Mouse (Mus musculus): ENCODE results near the gene Ncl.

Gene Ncl

DNA sequence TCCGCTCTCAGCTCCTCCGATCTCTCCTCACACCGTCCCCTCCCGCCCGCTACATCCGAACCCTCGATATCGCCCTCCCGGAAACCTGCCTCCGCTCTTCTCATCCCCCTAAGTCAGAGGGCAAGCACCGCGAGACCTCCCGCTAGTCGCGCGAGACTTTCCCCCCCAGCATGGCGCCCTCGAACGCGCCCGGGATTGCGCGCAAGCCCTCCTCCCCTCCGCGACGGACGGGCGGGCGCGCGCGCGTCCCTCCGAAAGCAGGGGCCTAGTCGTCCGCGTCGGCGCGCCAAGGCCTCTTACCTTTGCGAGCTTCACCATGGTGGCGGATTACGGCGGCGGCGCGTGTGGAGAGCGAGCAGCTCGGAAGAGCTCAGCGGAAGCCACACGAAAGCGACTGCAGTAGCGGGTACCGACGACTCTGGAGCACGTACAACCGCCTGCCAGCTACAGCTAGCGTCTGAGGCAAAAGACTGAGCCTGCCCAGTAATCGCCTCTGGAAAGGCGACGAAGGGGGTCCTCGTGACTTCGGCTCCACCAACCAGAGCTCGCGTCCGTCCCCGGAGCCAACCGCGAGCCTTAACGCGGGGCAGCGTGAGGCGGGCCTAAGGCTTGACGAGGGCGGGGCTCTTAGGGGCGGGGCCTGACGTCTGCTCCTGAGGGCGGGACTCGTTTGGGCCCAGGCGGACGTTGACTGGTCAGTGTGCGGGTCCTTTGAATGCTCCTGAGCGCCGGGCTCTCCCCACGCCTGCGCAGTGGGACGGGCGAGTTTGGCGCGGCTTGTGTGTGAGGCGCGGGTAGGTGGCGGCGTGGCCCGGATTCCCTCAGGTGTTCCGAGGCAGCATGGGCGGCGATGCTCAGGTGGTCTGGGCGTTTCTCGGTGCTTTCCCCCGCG lies at the start of gene Ncl:
Gene Ncl (minus strand): TSS at position 495 of the 892 bp plus-strand sequence.
- in situ Hi-C loops (cut with MboI; ENCODE audit: low pct_unique_long_range_greater_than_20kb in 1 of 2, low sequenced_read_pairs in 2 of 2, unreplicated experiment in 1 of 2), result no loop called here

DNA sequence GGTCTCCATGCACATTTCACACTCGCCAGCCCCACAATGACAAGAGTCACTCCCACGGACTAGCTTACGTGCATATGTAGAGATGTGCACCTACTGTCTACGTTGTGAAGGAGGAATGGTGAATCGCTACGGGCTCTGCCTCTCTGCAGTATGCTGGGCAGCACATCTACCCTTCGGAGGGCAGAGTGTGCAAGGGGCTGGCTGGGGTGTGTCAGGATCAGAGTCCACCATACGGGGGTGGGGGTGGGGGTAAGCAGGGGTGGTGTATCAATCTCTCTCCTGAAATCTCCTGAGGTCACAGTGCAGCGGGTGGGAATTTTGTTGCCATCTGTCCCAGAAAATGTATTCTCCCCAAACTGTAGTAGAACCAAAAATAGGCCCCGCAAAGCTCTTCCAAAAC lies 49.3 kb upstream of the Ncl start:
- in situ Hi-C loops (cut with MboI; ENCODE audit: low pct_unique_long_range_greater_than_20kb in 1 of 2, low sequenced_read_pairs in 2 of 2, unreplicated experiment in 1 of 2), result no loop called here

DNA sequence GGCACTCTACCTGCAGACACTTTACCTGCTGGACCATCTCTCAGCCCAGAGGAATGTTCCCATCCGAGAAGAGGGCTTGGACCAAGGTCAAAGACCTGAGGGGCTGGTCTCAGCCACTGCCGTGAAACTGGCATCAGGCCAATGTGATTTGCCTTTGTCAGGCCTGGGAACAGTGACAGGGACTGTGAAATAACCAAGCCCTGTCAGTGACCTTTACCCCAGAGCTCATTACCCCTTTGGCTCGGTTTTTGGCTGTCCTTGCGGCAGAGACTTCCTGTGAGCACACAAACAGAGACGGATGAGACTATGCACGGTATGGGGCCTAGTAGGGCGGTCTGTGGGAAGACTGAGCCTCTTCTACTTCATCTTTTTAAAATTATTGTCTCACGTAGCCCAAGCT lies 47.7 kb upstream of the Ncl start:
- in situ Hi-C loops (cut with MboI; ENCODE audit: low pct_unique_long_range_greater_than_20kb in 1 of 2, low sequenced_read_pairs in 2 of 2, unreplicated experiment in 1 of 2), result no loop called here

DNA sequence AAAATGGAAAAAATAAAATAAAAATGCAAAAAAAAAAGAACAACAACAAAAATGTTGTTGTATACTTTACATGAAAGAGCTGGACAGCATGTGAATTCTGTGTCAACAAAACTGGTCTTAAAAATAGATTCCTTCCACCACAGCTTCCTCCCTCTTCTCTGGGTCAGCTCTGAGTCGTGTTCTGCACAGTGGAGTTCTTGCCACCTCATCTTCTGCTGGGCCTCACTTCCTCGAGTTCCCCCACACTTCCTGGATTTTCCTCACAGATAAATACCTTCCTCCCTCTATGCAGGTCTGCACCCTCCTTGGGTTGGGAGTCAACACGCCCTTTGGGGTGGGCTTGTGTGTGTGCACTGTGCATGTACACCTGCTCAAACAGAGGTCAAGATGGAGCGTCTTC lies 47.1 kb upstream of the Ncl start:
- in situ Hi-C loops (cut with MboI; ENCODE audit: low pct_unique_long_range_greater_than_20kb in 1 of 2, low sequenced_read_pairs in 2 of 2, unreplicated experiment in 1 of 2), result no loop called here

DNA sequence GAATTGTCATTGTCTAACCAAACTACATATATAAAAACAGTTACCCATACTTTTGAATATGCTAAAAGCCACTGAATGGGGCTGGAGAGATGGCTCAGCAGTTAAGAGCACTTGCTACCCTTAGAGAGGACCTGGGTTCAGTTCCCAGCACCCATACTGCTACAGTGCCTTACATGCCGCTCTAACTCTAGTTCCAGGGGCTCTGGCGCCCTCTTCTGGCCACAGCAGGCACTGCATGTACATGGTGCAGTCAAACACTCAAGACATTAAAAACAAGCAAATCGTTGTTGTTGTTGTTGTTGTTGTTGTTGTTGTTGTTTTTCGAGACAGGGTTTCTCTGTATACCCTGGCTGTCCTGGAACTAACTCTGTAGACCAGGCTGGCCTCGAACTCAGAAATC lies 45.6 kb upstream of the Ncl start:
- in situ Hi-C loops (cut with MboI; ENCODE audit: low pct_unique_long_range_greater_than_20kb in 1 of 2, low sequenced_read_pairs in 2 of 2, unreplicated experiment in 1 of 2), result no loop called here

DNA sequence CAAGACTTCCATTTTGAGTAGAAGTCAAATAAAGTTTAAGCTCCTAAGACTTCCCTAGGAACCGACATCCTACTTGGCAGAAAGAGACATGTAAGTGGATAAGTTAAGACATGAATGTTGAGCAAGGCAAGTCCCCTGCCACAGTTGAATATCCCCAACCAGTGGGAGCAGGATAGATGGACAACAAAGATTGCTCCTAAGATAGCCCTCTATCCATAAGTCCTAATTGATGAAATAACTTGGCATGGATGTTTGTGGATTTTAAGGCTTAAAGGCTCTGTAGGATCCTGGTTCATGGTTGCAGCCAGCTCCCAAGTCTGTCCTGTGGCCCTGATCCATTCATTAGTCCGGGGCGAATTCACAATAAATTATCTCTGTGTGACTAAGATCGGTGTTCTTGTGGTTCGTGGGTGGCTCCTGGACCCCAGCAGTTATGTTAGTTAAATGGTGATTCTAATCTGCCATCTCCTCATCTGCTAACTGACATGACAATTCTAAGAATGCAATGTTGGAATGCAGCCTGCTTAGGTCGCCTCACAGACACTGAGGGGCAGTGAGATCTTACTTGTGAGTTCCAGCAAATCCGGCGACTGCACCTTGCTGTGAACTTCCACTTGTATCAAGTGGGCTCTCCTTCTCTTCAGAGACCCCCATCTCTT lies 41.0 kb upstream of the Ncl start:
- in situ Hi-C loops (cut with MboI; ENCODE audit: low pct_unique_long_range_greater_than_20kb in 1 of 2, low sequenced_read_pairs in 2 of 2, unreplicated experiment in 1 of 2), result no loop called here

DNA sequence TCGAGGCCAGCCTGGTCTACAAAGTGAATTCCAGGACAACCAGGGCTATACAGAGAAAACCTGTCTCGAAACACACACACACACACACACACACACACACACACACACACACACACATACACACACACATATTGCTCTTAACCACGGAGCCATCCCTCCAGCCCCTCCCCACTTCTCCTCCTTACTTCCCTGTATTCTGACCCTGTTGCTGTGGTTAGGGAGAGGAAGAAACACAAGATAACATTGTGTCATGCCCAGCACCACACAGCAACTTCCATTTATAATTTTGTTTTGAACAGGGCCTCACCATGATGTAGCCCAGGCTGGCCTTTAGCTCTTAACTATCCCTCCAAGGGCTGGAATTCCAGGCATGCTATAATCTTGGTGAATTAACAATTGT lies 40.1 kb upstream of the Ncl start:
- in situ Hi-C loops (cut with MboI; ENCODE audit: low pct_unique_long_range_greater_than_20kb in 1 of 2, low sequenced_read_pairs in 2 of 2, unreplicated experiment in 1 of 2), result loop anchor here in 1 of 2 experiments (25.0 kb wide), 1 partner anchor 663 kb away; no protein-coding TSS in a partner anchor

DNA sequence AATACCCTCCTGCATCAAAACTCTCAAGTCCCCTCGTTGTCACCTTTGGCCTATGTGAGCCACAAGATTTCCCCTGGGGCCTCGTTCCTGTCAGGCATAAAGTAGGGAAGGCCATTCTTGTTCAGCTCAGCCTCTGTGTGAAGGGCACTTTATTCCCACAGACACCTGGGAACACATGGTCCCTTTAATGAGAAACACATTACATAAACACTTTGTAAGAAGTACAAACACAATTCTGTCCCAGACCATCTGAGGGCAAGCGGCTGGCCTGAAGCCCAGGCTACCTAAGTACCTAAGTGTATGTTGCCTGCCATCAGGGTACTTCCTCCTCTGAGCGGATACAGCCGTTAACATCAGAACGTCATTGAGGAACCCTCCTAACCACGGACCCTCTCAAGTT lies 39.0 kb upstream of the Ncl start:
- in situ Hi-C loops (cut with MboI; ENCODE audit: low pct_unique_long_range_greater_than_20kb in 1 of 2, low sequenced_read_pairs in 2 of 2, unreplicated experiment in 1 of 2), result loop anchor here in 1 of 2 experiments (25.0 kb wide), 1 partner anchor 664 kb away; no protein-coding TSS in a partner anchor

DNA sequence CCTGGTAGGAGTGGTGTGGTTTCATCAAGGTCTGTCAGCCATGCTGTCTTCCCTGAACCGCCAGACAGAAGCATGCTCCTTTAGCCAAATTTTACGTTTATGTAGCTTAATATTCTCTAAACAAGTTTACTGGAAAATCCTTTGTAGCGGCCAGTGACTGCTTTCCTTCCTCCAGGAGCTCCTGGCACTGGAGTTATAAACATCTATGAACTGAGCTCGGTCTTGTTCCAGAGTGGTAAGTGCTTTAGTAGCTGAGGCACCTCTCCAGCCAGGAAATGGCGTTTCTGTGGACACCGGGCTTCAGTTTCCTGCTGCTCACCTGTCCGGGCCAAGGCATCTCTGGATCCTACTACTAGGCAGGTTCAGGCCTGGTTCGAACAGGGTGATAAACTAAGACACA lies 38.4 kb upstream of the Ncl start:
- in situ Hi-C loops (cut with MboI; ENCODE audit: low pct_unique_long_range_greater_than_20kb in 1 of 2, low sequenced_read_pairs in 2 of 2, unreplicated experiment in 1 of 2), result loop anchor here in 1 of 2 experiments (25.0 kb wide), 1 partner anchor 665 kb away; no protein-coding TSS in a partner anchor

DNA sequence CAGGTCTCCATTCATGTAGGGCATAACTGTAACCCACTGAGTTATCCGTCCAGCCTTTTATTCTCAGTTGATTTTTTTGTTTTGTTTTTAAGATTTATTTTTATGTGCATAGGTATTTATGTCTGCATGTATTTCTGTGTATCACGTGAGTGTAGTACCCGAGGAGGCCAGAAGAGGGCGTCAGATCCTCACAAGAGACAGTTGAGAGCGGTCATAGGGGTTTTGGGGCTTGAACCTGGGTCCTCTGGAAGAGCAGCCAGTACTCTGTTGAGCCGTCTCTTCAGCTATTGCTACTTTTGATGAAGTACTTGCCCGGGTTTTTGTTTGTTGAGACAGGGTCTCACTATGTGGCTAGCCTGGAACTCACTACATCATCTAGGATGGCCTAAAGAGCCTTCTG lies 36.7 kb upstream of the Ncl start:
- in situ Hi-C loops (cut with MboI; ENCODE audit: low pct_unique_long_range_greater_than_20kb in 1 of 2, low sequenced_read_pairs in 2 of 2, unreplicated experiment in 1 of 2), result loop anchor here in 1 of 2 experiments (25.0 kb wide), 1 partner anchor 666 kb away; no protein-coding TSS in a partner anchor

DNA sequence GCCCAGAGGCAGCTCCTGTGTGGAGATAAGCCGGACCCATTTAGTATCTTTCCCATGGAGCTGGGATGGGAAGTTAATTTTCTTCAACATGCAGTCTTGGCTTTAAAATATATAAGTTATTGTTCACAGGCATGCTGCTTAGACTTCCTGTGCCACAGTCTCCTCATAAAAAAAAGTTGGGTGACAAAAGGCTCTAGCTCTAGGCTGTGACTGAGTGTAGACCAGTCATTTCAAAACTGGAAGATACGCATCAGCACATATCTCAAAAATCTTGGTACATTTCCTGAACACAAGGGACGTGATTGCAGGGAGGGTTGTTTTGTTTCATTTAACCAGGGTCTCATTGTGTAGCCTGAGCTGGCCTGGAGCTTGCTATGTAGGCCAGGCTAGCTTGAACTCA lies 35.0 kb upstream of the Ncl start:
- in situ Hi-C loops (cut with MboI; ENCODE audit: low pct_unique_long_range_greater_than_20kb in 1 of 2, low sequenced_read_pairs in 2 of 2, unreplicated experiment in 1 of 2), result loop anchor here in 1 of 2 experiments (25.0 kb wide), 1 partner anchor 668 kb away; no protein-coding TSS in a partner anchor

DNA sequence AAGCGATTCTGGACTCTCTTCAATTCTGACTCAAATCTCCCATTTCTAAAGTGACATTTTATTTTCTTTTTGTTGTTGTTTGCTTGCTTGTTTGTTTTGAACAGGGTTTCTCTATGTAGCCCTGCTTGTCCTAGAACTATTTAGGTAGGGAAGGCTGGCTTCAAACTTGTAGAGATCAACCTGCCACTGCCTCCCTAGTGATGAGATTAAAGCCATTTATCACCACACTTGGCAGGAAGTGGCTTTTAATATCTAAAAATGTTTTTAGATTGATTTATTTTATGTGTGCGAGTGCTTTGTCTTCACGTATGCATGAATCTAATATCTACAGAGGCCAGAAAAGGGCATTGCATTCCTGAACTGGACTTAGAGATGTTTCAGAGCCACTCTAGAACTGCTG lies 34.0 kb upstream of the Ncl start:
- in situ Hi-C loops (cut with MboI; ENCODE audit: low pct_unique_long_range_greater_than_20kb in 1 of 2, low sequenced_read_pairs in 2 of 2, unreplicated experiment in 1 of 2), result loop anchor here in 1 of 2 experiments (25.0 kb wide), 1 partner anchor 669 kb away; no protein-coding TSS in a partner anchor

DNA sequence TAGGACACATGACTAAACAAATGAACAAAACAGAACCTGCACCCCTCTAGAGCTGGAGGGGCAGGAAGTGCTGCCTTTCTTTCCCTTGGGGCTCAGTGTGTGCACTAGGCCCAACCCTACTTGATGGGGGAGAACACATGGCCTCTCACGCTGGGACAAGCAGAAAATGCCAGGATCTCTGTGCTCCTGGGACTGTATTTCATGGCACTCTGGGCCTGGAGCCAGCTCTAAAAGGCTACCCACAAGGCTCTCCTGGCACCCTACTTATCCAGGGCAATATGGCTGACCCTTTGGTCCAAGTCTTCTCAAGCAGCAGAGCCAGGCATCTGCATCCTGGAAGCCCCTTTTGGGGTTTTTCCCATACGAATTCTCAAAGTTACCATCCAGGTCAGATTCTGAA lies 32.2 kb upstream of the Ncl start:
- in situ Hi-C loops (cut with MboI; ENCODE audit: low pct_unique_long_range_greater_than_20kb in 1 of 2, low sequenced_read_pairs in 2 of 2, unreplicated experiment in 1 of 2), result loop anchor here in 1 of 2 experiments (25.0 kb wide), 1 partner anchor 671 kb away; no protein-coding TSS in a partner anchor

DNA sequence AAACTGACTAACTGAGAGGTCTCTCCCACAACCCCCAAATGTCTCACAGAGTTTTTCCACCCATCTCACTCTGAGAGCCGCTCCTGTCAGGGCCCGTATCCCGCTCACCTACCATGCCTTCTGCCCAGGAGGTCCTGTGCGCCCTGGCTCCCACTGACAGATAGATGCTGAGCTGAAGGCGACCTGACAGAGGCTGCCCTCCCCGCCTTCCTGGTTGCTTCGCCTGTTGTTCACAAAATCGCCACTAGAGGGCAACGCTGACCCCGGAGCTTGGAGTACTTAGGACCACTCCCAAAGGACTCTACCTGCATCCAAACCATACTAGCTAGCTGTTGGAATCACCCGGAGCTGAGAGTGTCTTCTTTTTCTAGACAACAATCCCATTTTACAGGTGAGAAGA lies 30.0 kb upstream of the Ncl start:
- in situ Hi-C loops (cut with MboI; ENCODE audit: low pct_unique_long_range_greater_than_20kb in 1 of 2, low sequenced_read_pairs in 2 of 2, unreplicated experiment in 1 of 2), result loop anchor here in 1 of 2 experiments (25.0 kb wide), 1 partner anchor 673 kb away; no protein-coding TSS in a partner anchor

DNA sequence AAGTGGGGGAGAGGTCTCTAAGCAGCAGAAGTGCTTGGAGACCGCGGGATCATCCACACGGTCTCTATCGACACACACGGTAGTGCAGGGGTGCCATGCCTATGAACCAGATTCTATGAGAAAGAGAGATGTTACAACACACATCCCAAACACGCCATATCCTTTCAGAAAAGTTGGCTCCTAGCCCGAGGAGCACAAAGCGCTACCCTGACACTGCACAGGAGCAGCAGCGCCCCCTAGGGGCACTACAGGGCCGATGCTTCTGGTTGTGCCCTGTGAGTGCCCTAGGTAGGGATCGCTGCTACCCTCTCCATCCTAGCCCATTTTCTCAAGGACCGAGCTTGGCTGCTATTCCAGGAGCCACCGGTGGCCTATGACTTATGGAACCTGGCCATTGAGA lies 21.8 kb upstream of the Ncl start:
- in situ Hi-C loops (cut with MboI; ENCODE audit: low pct_unique_long_range_greater_than_20kb in 1 of 2, low sequenced_read_pairs in 2 of 2, unreplicated experiment in 1 of 2), result loop anchor here in 1 of 2 experiments (25.0 kb wide), 1 partner anchor 681 kb away; no protein-coding TSS in a partner anchor

DNA sequence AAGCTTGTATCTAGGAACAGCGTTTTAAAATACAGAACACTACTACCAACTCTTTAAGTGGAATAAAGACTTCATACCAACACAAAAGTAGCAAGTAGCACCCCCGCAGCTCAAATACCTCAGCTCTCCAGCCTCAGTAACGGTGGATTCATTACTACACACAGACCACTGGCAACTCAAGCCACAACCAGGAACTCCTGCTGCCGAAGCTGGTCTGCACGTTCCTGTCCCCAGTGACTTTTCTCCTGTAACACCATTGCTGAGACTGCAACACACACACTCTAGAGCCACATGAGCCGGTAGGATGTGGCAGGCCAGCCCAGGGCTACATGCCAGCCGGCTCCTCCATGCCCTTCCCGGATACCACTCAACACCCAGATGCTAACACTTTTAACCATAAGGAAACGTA lies 20.0 kb upstream of the Ncl start:
- in situ Hi-C loops (cut with MboI; ENCODE audit: low pct_unique_long_range_greater_than_20kb in 1 of 2, low sequenced_read_pairs in 2 of 2, unreplicated experiment in 1 of 2), result loop anchor here in 1 of 2 experiments (25.0 kb wide), 1 partner anchor 683 kb away; no protein-coding TSS in a partner anchor

DNA sequence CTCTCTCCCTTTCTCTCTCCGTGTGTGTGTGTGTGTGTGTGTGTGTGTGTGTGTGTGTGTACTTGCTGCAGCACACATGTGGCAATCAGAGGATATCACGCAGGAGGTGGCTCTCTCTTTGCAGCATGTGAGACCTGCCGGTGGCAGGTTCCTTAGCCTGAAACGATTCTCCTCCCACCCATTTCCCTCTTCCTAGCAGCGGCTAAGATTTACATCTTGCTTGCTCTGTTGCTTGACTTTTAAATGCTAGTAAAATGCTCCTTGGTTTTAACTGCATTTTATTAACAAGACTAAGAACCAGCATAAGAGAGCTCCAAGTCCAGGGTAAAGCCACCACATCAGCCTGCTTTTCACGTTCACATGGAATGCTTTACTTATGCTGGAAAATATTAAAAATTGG lies 19.5 kb upstream of the Ncl start:
- in situ Hi-C loops (cut with MboI; ENCODE audit: low pct_unique_long_range_greater_than_20kb in 1 of 2, low sequenced_read_pairs in 2 of 2, unreplicated experiment in 1 of 2), result loop anchor here in 1 of 2 experiments (25.0 kb wide), 1 partner anchor 684 kb away; no protein-coding TSS in a partner anchor

DNA sequence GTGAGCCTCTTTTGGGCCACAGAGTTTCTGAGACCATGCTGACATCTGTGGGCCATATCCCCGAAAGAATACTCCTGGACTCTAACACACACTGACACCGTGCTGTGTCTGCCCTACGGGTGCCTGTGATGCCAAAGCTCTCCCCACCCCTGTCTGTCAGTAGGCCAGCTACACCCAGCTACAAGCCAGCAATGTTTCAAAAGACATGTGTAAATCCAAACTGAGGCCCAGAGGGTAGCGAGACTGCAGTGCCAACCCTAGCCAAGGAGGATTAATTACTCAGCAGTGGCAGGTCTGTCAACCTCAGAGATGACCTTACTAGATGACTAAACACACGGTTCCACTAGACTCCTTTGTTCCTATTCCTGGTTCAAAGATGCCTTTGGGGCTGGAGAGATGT lies 17.2 kb upstream of the Ncl start:
- in situ Hi-C loops (cut with MboI; ENCODE audit: low pct_unique_long_range_greater_than_20kb in 1 of 2, low sequenced_read_pairs in 2 of 2, unreplicated experiment in 1 of 2), result loop anchor here in 1 of 2 experiments (25.0 kb wide), 1 partner anchor 686 kb away; no protein-coding TSS in a partner anchor

DNA sequence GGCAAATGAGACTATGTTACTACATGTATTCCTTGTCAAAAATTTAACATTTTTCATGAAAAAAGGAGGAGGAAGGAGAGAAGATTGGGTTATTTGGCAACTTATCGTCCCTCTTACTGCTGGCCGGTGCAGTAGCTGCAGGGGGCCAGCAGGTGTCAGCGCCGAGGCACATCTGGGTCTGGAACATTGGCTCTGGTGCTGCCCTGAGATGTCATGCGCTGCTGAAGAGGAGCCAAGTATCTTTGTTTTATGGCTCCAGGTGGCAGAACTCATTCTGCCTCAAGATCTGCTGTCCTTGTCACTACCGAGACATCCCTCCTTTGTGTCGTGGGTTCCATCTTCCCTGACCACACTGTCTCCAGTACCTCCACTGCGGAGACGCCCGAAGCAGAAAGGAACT lies 12.8 kb upstream of the Ncl start:
- in situ Hi-C loops (cut with MboI; ENCODE audit: low pct_unique_long_range_greater_than_20kb in 1 of 2, low sequenced_read_pairs in 2 of 2, unreplicated experiment in 1 of 2), result no loop called here
